Mouse (Mus musculus) heart, embryonic 11.5 days (tissue): ENCODE measurements around the gene Duoxa1. TPM values are rescaled to one million over a fixed set of nuclear protein-coding genes. Genes with fewer than 3 reads are reported as not detected.
A peak's percentile ranks its signal among the peaks of the same experiment; 100 is the strongest.

Experiments
- ATAC-seq: fragments of 200-750 bp; cut with Nextera tagmentation; replicated peaks from 2 replicates; pipeline ENCODE4 v1.8.0; 2017; ENCODE audit warnings: moderate library complexity; ENCODE audit not compliant: insufficient number of reproducible peaks, low FRiP score, low TSS enrichment
- H3K27ac ChIP-seq: fragments of 300-500 bp; sonication (generic); 2 replicates; pipeline ENCODE4 v1.5.1; 2014; ENCODE audit warnings: mild to moderate bottlenecking, low read depth, low read length
- H3K27me3 ChIP-seq: fragments of 300-500 bp; sonication (generic); 2 replicates; pipeline ENCODE4 v1.6.1; 2014; ENCODE audit warnings: mild to moderate bottlenecking, low read length, mixed read lengths; ENCODE audit not compliant: control insufficient read depth, insufficient read depth
- H3K36me3 ChIP-seq: fragments of 300-500 bp; sonication (generic); 2 replicates; pipeline ENCODE4 v1.6.1; 2014; ENCODE audit warnings: mild to moderate bottlenecking, low read length, moderate library complexity, mixed read lengths; ENCODE audit not compliant: control insufficient read depth, insufficient read depth
- H3K4me1 ChIP-seq: fragments of 300-500 bp; sonication (generic); 2 replicates; pipeline ENCODE4 v1.6.1; 2014; ENCODE audit warnings: low read length; ENCODE audit not compliant: control insufficient read depth, insufficient read depth
- H3K4me2 ChIP-seq: fragments of 300-500 bp; sonication (generic); 2 replicates; pipeline ENCODE4 v1.6.1; 2014; ENCODE audit warnings: mild to moderate bottlenecking, moderate library complexity
- H3K4me3 ChIP-seq: fragments of 300-500 bp; sonication (generic); 2 replicates; pipeline ENCODE4 v1.5.1; 2014; ENCODE audit warnings: low read depth, low read length
- H3K9ac ChIP-seq: fragments of 300-500 bp; sonication (generic); 2 replicates; pipeline ENCODE4 v1.6.1; 2014; ENCODE audit warnings: mild to moderate bottlenecking, low read depth, low read length, moderate library complexity
- H3K9me3 ChIP-seq: fragments of 300-500 bp; sonication (generic); replicated peaks from 2 replicates; pipeline ENCODE4 v1.6.1; 2016; ENCODE audit warnings: low read length; ENCODE audit not compliant: control insufficient read depth
- WGBS: fragments of 180-500 bp; shearing (Covaris S2); extraction: QIAGEN DNeasy Blood & Tissue Kit; methylation state at CpG from one replicate; pipeline ENCODE4 v1.1.7; 2014; ENCODE audit not compliant: insufficient replicate concordance; 5-methylcytosine and 5-hydroxymethylcytosine counted together
- polyA plus RNA-seq: library from polyadenylated mRNA; unstranded; fragments of >200 nt; fragmentation: Nextera tagmentation; extraction: Ambion mirVana; gene quantifications from 2 replicates; pipeline ENCODE4 v1.2.1, GENCODE M21; 2014

Gene Duoxa1
- polyA plus RNA-seq, 1 experiment from 2014 or later: not detected

DNA sequence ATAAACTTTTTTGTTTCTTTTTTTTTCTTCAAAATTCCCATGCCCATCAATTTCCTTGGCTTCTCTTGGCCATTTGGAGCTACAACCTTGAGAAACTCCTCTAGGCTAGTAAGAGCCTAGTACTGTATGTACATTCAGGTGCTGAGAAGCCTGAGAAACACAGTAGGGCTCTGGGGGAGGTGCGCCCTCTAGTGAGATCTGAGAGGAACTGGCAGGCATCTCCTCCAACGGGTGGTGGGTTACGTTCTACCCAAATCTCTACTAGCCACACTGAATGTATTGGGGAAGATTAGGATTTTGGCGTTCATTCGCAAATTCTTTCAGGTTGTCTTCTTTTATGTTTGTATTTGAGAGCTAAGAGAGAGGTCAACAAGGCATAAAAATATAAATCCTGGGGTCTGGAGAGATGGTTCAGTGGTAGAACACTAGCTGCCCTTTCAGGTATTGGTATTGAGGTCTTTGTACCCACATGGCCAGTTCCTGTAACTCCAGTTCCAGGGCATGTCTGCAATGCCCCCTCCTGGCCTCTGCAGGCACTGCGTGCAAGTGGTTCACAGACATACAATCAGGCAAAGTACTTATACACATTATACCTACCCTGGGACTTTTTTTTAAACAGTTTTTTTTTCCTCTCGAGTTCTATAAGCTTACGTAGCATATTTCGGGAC, 10.8 kb downstream of the Duoxa1 start:
- WGBS: 13% methylated on average over 9 of the region's 9 CpGs
- Histone ChIP-seq H3K4me1 (peaks cover 12% of the 10 kb centered on the region; the same call in 1 of the 2 replicates), H3K36me3 (no peaks in the 10 kb centered on the region), H3K9ac (no peak overlapping the region), H3K27ac (no peak overlapping the region), H3K9me3 (no peaks in the 10 kb centered on the region), H3K4me2 (no peak overlapping the region), H3K27me3 (peaks cover 92% of the 10 kb centered on the region), H3K4me3 (no peak overlapping the region)
- no peak for ATAC-seq

DNA sequence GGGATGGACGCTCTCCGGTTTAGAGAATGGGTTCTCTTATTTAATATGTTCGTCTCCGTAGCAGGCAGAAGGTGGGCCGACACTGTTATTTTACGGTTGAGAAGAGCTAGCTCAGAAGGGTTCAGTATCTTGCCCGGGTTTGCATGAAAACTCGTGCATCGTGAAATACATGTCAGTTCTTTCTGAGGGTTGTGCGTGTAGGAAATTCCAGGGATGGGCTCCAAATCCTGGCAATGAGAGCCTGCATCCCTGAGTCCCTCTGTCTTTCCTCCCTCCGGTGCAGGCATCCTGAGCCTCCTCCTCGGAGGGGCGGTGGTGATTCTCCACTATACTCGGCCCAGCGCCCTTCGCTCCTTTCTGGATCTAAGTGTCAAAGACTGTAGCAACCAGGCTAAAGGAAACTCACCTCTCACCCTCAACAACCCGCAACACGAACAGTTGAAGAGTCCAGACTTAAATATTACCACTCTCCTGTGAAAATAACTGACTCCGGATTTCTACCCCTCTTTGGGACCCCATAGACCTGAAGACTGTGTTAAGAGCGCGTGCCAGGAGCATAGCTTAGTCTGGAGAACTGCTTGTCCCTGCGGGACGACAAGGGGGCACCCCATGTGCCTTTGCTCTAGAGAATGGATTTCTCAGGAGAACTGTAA, 11.5 kb downstream of the Duoxa1 start:
- no peak overlapping the region for H3K9ac ChIP-seq
- 12% methylated on average over 23 of the region's 23 CpGs for WGBS
- H3K9me3 ChIP-seq: no peaks in the 10 kb centered on the region
- peak overlapping the region; percentile 74 for H3K4me2 ChIP-seq
- H3K4me1 ChIP-seq: peaks cover 18% of the 10 kb centered on the region
- H3K36me3 ChIP-seq: no peaks in the 10 kb centered on the region
- no peak overlapping the region for H3K27ac ChIP-seq
- H3K4me3 ChIP-seq: peak overlapping the region; percentile 36
- ATAC-seq: no peak
- H3K27me3 ChIP-seq: peaks cover 93% of the 10 kb centered on the region

DNA sequence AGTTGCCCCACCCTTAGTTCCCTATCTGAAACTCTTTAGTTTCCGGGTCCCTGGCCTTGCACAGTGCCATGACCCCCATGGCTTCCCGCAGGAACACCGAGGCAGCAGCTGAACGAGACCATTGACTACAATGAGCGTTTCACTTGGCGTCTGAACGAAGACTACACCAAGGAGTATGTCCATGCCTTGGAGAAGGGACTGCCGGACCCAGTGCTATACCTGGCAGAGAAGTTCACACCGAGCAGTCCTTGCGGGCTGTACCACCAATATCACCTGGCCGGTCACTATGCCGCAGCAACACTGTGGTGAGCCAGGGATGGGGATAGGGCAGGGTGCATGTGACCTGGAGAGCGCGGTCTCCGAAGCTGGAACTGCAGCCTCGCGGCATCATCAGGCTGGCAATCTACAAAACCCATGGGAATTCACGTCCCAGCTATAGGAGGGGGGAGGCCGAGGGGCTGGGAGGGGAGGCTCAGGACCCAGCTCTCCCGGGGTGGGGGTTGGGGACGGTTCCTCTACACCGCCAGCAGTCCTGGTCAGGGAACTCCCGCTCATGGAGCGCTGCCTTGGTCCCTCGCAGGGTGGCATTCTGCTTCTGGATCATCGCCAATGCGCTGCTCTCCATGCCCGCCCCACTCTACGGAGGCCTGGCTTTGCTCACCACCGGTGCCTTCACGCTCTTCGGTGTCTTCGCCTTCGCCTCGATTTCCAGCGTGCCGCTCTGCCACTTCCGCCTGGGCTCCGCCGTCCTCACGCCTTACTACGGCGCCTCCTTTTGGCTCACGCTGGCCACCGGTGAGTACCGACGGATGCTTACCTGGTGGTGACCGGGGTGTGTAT, 12.2 kb downstream of the Duoxa1 start:
- WGBS: 2% methylated on average over 48 of the region's 48 CpGs
- Histone ChIP-seq H3K9ac (no peak overlapping the region), H3K27me3 (peaks cover 90% of the 10 kb centered on the region), H3K27ac (no peak overlapping the region), H3K4me1 (peaks cover 18% of the 10 kb centered on the region), H3K9me3 (no peaks in the 10 kb centered on the region), H3K4me2 (peak overlapping the region; percentile 74), H3K4me3 (peak overlapping the region; percentile 36), H3K36me3 (no peaks in the 10 kb centered on the region)
- 0 out of 2 replicates have a peak, but pooled peaks have one; percentile 5 for ATAC-seq

DNA sequence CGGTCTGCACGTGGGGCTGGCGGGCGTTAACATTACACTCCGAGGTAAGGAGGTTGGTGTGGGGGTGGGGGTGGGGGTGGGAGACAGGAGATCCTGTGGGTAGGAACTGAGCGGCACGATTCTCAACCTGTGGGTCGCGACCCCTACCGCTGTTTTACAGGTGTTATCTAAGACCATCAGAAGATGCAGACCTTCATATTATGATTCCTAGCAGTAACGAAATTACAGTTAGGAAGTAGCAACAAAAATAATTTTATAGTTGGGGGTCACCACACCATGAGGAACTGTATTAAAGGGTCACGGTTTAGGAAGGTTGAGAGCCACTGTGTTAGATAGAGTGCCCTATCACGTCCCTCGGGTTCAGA, 12.9 kb downstream of the Duoxa1 start:
- 6% methylated on average over 14 of the region's 14 CpGs for WGBS
- H3K9me3 ChIP-seq: no peaks in the 10 kb centered on the region
- H3K4me3 ChIP-seq: peak overlapping the region; percentile 36
- H3K27me3 ChIP-seq: peaks cover 92% of the 10 kb centered on the region
- no peak overlapping the region for H3K9ac ChIP-seq
- H3K4me1 ChIP-seq: peaks cover 18% of the 10 kb centered on the region
- no peaks in the 10 kb centered on the region for H3K36me3 ChIP-seq
- ATAC-seq: no peak
- H3K4me2 ChIP-seq: peak overlapping the region; percentile 74; the same call in 1 of the 2 replicates
- no peak overlapping the region for H3K27ac ChIP-seq

DNA sequence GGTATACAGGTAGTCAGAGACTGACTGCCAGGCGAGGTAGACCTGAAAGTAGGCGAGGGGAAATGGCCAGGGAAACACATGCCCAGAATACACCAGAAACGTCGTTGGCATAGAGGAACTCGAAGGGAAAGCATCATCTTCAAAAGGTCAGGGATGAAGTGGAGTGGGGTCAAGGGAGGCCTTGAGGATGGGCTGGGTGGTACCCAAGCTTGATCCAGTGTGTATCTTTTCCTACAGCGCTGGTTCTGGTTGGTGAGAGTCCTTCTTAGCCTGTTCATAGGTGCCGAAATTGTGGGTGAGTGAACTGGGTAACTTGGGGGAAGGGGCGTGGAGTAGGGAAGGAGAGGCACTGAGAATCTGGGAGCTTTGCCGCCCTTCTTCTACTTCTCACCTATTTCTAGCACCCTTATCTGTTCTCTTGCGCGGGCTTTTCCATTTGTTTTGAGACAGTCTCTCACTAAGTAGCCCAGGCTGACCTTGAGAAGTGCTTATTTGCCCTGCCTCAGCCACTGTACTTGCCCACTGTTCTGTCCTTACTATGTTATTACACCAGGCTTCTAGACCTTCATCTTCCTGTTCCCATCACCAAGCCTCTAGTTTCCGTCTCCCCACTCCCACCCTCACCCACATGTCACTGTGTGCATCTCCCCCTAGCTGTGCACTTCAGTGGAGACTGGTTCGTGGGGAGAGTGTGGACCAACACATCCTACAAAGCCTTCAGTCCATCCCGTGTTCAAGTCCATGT, 13.4 kb downstream of the Duoxa1 start:
- Histone ChIP-seq H3K27me3 (peaks cover 92% of the 10 kb centered on the region), H3K4me1 (peaks cover 18% of the 10 kb centered on the region), H3K9me3 (no peaks in the 10 kb centered on the region), H3K4me3 (no peak overlapping the region), H3K9ac (no peak overlapping the region), H3K36me3 (no peaks in the 10 kb centered on the region), H3K27ac (no peak overlapping the region), H3K4me2 (no peak overlapping the region)
- WGBS: 7% methylated on average over 14 of the region's 14 CpGs
- no peak for ATAC-seq

DNA sequence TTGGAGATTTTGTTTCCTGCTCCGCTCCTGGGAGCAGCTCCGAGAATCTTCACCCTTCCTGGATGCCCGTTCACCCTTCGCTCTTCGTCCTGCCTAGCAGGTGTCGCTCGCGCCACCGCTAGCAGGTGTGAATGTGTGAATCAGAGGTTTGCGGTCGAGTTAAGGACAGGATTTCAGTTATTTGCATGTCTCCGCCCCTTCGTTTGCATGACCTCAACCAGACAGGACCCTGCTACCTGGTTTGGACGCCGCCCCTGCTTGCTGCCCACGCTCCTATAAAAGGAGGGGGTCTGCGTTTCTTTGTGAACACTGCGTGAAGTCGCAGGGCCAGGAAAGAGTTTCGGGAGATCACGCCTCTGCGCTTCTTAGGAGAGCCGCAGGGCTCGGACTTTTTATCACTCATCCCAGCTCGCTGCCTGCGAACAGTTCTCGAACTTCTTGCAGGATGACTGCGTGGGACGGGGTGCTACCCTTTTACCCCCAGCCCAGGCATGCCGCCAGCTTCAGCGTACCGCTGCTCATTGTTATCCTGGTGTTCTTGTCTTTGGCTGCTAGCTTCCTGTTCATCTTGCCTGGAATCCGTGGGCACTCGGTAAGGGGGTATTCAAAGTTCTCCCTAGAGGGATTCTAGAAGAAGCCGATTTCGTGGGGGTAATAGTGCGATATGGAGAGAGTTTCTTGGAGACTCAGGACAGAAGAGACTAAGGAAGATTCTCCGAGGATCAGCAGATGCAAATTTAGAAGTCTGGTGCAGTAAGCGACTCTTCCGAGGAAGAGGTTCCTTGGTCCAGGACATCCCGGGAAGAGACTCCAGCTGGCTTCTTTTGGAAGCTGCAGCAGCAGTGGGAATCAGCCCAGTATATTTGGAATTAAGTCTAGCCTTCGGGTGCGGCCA, 14.7 kb downstream of the Duoxa1 start, which contains the start of gene Duoxa2:
TSS of gene Duoxa2 (plus strand) at position 305 of the 895 bp plus-strand sequence.
- H3K4me1 ChIP-seq: peaks cover 18% of the 10 kb centered on the region
- no peaks in the 10 kb centered on the region for H3K9me3 ChIP-seq
- H3K9ac ChIP-seq: no peak within 1 kb of the TSS

DNA sequence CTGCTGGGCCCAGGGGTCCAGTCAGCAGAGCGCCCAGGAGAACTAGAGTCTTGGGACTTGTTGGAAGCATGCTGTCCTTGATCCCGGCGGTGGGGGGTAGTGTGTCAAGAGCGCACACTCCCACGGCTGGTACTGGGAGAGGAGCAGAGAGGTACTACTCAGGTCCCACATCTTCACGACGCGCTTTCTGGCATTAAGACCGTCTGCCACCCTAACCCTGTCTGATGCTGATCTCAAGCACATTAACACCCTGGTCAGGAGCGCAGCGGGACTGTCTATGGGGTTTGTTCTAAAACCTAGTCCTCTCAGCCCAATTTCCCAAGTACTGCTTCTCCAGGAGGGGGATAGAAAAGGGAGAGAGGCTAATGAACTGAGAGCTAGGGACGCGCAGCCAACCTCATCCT, 15.4 kb downstream of the Duoxa1 start, which contains the start of gene Duox2:
TSS of gene Duox2 (minus strand) at position 354 of the 404 bp plus-strand sequence.
- WGBS: 4% methylated on average over 13 of the region's 13 CpGs
- no peak within 1 kb of the TSS for H3K9ac ChIP-seq

More for the DNA sequence above, 14.7 kb downstream of the Duoxa1 start, which contains the start of gene Duoxa2:
- Histone ChIP-seq H3K4me3 (peak within 1 kb of the TSS; percentile 34), H3K4me2 (peak within 1 kb of the TSS; percentile 61), H3K27ac (no peak within 1 kb of the TSS), H3K27me3 (peaks cover 92% of the 10 kb centered on the region), H3K36me3 (no peaks in the 10 kb centered on the region)
- WGBS: 1% methylated on average over 43 of the region's 43 CpGs
- no peak for ATAC-seq

More for the DNA sequence above, 15.4 kb downstream of the Duoxa1 start, which contains the start of gene Duox2:
- H3K4me2 ChIP-seq: peak within 1 kb of the TSS; percentile 61
- no peaks in the 10 kb centered on the region for H3K36me3 ChIP-seq
- no peaks in the 10 kb centered on the region for H3K9me3 ChIP-seq
- no peak for ATAC-seq
- H3K4me3 ChIP-seq: peak within 1 kb of the TSS; percentile 34
- H3K27ac ChIP-seq: no peak within 1 kb of the TSS
- H3K27me3 ChIP-seq: peaks cover 92% of the 10 kb centered on the region
- peaks cover 18% of the 10 kb centered on the region for H3K4me1 ChIP-seq
